Mouse (Mus musculus) intestine, postnatal 0 days (tissue): ENCODE results near the gene Msl2. TPM values are rescaled to one million over a fixed set of nuclear protein-coding genes. Genes with fewer than 3 reads are reported as not detected.
A peak's percentile ranks its signal among the peaks of the same experiment; 100 is the strongest.

Experiments
- ATAC-seq: fragments of 200-750 bp; cut with Nextera tagmentation; 2 replicates; pipeline ENCODE4 v1.8.0; 2017; ENCODE audit warnings: mild to moderate bottlenecking, moderate TSS enrichment, moderate library complexity
- H3K27ac ChIP-seq: fragments of 300-500 bp; sonication (generic); 2 replicates; pipeline ENCODE4 v1.5.1; 2014; ENCODE audit warnings: mild to moderate bottlenecking, low read depth, low read length, moderate library complexity
- H3K27me3 ChIP-seq: fragments of 300-500 bp; sonication (generic); replicated peaks from 2 replicates; pipeline ENCODE4 v1.6.1; 2014; ENCODE audit warnings: low read length, mixed read lengths; ENCODE audit not compliant: control insufficient read depth, insufficient read depth
- H3K36me3 ChIP-seq: fragments of 300-500 bp; sonication (generic); 2 replicates; pipeline ENCODE4 v1.6.1; 2014; ENCODE audit warnings: mild to moderate bottlenecking, moderate library complexity; ENCODE audit not compliant: control insufficient read depth, insufficient read depth
- H3K4me1 ChIP-seq: fragments of 300-500 bp; sonication (generic); replicated peaks from 2 replicates; pipeline ENCODE4 v1.6.1; 2014; ENCODE audit warnings: antibody characterized with exemption, low read length, mixed read lengths; ENCODE audit not compliant: control insufficient read depth, insufficient read depth
- H3K4me2 ChIP-seq: fragments of 300-500 bp; sonication (generic); replicated peaks from 2 replicates; pipeline ENCODE4 v1.6.1; 2014; ENCODE audit warnings: low read depth, mild to moderate bottlenecking, moderate library complexity
- H3K4me3 ChIP-seq: fragments of 300-500 bp; sonication (generic); 2 replicates; pipeline ENCODE4 v1.5.1; 2014; ENCODE audit warnings: low read depth, low read length
- H3K9ac ChIP-seq: fragments of 300-500 bp; sonication (generic); 2 replicates; pipeline ENCODE4 v1.6.1; 2014; ENCODE audit warnings: mild to moderate bottlenecking, low read depth, low read length
- H3K9me3 ChIP-seq: fragments of 300-500 bp; sonication (generic); 2 replicates; pipeline ENCODE4 v1.6.1; 2016; ENCODE audit warnings: mixed run types; ENCODE audit not compliant: control insufficient read depth
- CTCF ChIP-seq: sonication (generic); IDR thresholded peaks from 2 replicates; pipeline ENCODE4 v1.5.1; 2016; ENCODE audit warnings: low read depth, mild to moderate bottlenecking, control low read depth, antibody characterized with exemption, moderate library complexity
- WGBS: fragments of 180-500 bp; shearing (Covaris S2); extraction: QIAGEN DNeasy Blood & Tissue Kit; methylation state at CpG from one replicate; pipeline ENCODE4 v1.1.7; 2014; 5-methylcytosine and 5-hydroxymethylcytosine counted together
- polyA plus RNA-seq: library from polyadenylated mRNA; unstranded; fragments of >200 nt; fragmentation: Nextera tagmentation; extraction: Ambion mirVana; gene quantifications from 2 replicates; pipeline ENCODE4 v1.2.1, GENCODE M21; 2015

Gene Msl2
- polyA plus RNA-seq, 1 experiment from 2014 or later: 4.6 TPM

DNA sequence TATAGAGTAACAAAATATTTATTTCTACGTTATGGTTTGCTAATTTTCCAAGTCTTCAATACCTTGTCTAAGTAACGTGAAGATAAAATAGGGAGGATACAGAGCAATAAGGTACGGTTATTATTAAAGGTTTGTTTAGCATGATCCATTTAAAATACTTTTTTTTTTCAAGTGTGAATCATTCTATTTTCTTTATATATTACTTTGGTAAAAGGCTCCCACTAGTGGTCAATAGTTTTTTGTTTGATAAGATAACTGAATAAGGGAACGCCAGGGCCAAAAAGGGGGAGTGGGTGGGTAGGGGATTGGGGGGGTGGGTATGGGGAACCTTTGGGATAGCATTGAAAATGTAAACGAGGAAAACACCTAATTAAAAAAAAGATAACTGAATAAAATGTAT, 79.0 kb downstream of the Msl2 start:
- H3K4me2 ChIP-seq: no peak overlapping the region
- no peaks in the 10 kb centered on the region for H3K9me3 ChIP-seq
- H3K27me3 ChIP-seq: no peaks in the 10 kb centered on the region
- ATAC-seq: no peak
- H3K4me1 ChIP-seq: no peaks in the 10 kb centered on the region
- no peaks in the 10 kb centered on the region for H3K36me3 ChIP-seq
- H3K9ac ChIP-seq: no peak overlapping the region
- H3K4me3 ChIP-seq: no peak overlapping the region
- no peak overlapping the region for H3K27ac ChIP-seq
- 69% methylated on average over 5 of the region's 5 CpGs for WGBS
- 0 out of 2 replicates have a peak, but pooled peaks have one; percentile 18 for TF ChIP-seq CTCF

Other genes starting within 250 kb of the Msl2 start
- gene Pccb, start 39.2 kb upstream of the Msl2 start, polyA plus RNA-seq: 30.4 and 31.2 TPM in 2 replicates
- 4.5 and 5.0 TPM in 2 replicates for gene Ppp2r3a, start 177.7 kb downstream of the Msl2 start, polyA plus RNA-seq